In genomic region chr7:99393711-99394325, GRCm38 (mm10) we compare ENCODE assay signal across 12 mouse cellular contexts. TPM values are rescaled to one million over a fixed set of nuclear protein-coding genes. Genes with fewer than 3 reads are reported as not detected.
DNase-seq lines count a peak whose midpoint lies in the region; ATAC-seq lines count a peak whose summit lies in the region.
"Had no signal": no experiment of that assay in that cellular context is flagged by ENCODE, and none has a peak within 500 bp of the region (broad histone marks: within the 10 kb centered on the region; RNA-seq: fewer than 3 reads in every experiment).

No protein-coding gene starts in this region.

- peak; percentile 44 for DNase-seq in cerebellum, adult 11 months
- no peak for DNase-seq in cerebellum, postnatal 4 days (ENCODE audit: low spot score in 2 of 2)
- peak; percentile 63 for DNase-seq in right cerebral cortex, adult 18-20 months
- DNase-seq in right cerebral cortex, postnatal 4 days = no peak
- DNase-seq in left cerebral cortex, postnatal 25 days (ENCODE audit: low spot score in 2 of 2) = peak; percentile 57 to 81
- DNase-seq in telencephalon, adult 2 months (ENCODE audit: low read depth, low spot score) = peak; percentile 63
- no peak for DNase-seq in lung, postnatal 36 days
- DNase-seq: kidney, postnatal 4 days; lung, postnatal 10 days had no signal

- no peak for ATAC-seq in megakaryocyte-erythroid progenitor cell, adult 5-6 weeks (replicated peaks; ENCODE audit: low FRiP score, low TSS enrichment, poor library complexity, severe bottlenecking)

- intact Hi-C loops in left cerebral cortex, postnatal 25 days (cut with DNase I) = no loop called here

RNA-seq across cellular contexts. Expression of gene Gdpd5, which starts 12.6 kb away (rescaled TPM):
- 10 to 100 TPM; 40.0 to 46.2 TPM for total RNA-seq in left cerebral cortex, postnatal 25 days (2021)
- 0.30 TPM in 1 of 2 replicates, not detected in the other for total RNA-seq in megakaryocyte-erythroid progenitor cell, adult 5-6 weeks (2014; fragmentation: Nextera tagmentation)
- total RNA-seq in megakaryocyte-erythroid progenitor cell, adult 5-6 weeks (2017) = 0.14 TPM in 1 of 2 replicates, not detected in the other

RNA-seq across cellular contexts. Expression of gene Serpinh1, which starts 40.8 kb away (rescaled TPM):
- total RNA-seq in left cerebral cortex, postnatal 25 days (2021) = 10 to 100 TPM; 34.9 TPM
- not detected in 2 replicates for total RNA-seq in megakaryocyte-erythroid progenitor cell, adult 5-6 weeks (2014; fragmentation: Nextera tagmentation)
- total RNA-seq in megakaryocyte-erythroid progenitor cell, adult 5-6 weeks (2017) = not detected in 2 replicates
- total RNA-seq: MEL; monocyte, adult 5-6 weeks had no signal

Comparison
In these comparisons a context has a peak if more than half of its experiments do, and no peak if none do; other contexts are left out.
1. DNase-seq: peak in cerebellum, adult 11 months (single experiment), right cerebral cortex, adult 18-20 months (single experiment), left cerebral cortex, postnatal 25 days (2 of 2) and telencephalon, adult 2 months (single experiment); none in cerebellum, postnatal 4 days (0 of 2), right cerebral cortex, postnatal 4 days (single experiment) and lung, postnatal 36 days (single experiment).
2. RNA of gene Gdpd5, which starts 12.6 kb away (total RNA-seq): 40.0 to 46.2 TPM in left cerebral cortex, postnatal 25 days; 0.14 to 0.30 TPM in megakaryocyte-erythroid progenitor cell, adult 5-6 weeks; every median in the first group is over 10 times any median in the second.
3. RNA of gene Serpinh1, which starts 40.8 kb away (total RNA-seq): 34.9 TPM in left cerebral cortex, postnatal 25 days; not detected in megakaryocyte-erythroid progenitor cell, adult 5-6 weeks; every median in the first group is over 10 times any median in the second.